Mouse (Mus musculus) CH12F3 (cell line): ENCODE measurements around the gene Tcp11l1.

Experiments used
- in situ Hi-C: fragments of 300-500 bp; cut with MboI; formaldehyde crosslinking; loops from 2 replicates; pipeline ENCODE4 v1.14.3; 2020; ENCODE audit warnings: low sequenced_read_pairs

The Tcp11l1 gene

DNA sequence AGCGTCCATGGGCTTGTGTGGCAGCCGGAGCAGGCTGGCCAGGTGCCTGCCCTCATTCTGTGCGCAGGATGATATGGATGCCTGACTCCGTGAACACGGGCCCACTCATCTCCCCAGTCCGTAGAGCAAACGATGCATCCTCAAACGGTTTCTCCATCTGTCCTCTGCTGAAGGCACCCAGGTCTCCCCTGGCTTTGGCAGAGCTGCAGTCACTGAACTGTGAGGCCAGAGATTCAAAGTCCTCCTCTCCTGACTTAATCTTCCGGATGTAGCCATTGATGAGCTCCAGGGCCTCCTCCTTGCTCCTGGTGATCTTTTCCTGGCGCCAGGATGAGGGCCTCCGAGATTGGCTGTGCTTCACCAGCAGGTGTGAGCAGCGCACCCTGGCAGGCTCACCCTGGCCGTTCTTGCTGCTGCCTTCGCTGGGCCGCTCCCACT lies 2.3 kb upstream of the Tcp11l1 start:
- in situ Hi-C loops = no loop called here

DNA sequence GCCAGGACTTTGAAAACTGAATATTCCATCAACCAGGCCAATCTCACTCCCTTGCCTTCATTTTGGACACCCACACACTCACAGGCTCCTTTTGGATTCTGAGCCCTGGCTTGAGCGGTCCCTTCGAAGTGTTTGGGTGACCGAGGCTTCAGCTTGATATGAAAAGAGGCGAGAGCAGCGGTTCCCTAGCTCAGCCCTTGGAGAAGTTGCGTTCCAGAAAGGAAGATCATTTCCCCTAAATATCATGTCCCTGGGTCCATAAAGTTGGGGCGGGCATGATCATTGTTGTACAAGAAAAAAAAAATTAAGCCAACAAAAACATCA lies 479 bp upstream of the Tcp11l1 start:
- in situ Hi-C loops = no loop called here

DNA sequence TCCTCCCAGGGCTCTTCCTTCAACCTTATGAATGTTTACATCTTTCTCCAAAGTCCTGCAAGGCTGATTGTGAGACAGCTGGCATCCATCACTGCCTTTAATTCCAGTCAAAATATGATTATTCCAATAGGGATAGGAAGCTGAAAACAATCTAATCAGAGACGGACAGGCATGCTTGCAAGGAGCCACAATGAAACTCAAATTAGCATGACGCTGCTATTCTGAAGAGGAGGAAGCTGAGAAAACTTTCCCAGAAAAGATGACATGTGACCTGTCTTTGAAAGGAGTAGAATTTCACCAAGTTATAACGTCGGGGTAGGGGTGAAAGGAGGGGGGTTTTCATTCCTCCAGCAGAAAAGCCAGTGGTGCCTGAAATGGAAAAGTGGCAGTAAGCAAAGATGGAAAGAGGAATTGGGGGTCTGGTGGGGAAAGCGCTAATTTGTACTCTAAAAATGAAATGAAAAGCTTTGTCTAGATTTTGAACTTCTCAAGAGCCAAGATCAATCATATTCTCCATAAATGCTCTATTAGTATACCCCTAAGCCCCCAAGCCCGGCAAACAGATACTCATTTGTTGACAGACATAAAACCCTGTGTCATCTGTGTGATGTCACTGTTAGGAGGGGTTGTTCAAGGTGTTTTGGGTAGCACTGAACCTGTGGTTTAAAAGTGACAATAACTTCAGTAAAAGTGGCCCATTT lies 1.1 kb downstream of the Tcp11l1 start:
- in situ Hi-C loops = no loop called here

DNA sequence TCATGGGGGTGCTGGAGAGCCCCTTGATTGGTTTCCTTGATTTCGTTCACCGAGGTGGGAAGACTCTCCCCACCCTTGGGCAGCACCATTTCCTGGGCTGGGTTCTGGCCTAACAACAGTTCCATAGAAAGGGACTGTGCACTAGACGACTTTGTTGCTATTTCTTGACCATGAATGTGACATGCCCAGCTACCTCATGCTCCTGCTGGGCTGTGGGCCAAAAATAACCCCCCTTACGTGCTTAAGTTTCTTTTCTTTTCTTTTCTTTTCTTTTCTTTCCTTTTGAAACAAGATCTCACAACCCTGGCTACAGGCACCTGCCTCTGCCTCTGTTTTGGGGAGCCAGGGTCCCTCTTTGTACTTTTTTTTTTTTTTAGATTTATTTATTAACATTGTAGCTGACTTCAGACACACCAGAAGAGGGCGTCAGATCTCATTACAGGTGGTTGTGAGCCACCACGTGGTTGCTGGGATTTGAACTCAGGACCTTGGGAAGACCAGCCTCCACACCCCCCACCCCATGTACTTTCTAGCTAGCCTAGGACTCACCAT lies 2.1 kb downstream of the Tcp11l1 start:
- in situ Hi-C loops = no loop called here

DNA sequence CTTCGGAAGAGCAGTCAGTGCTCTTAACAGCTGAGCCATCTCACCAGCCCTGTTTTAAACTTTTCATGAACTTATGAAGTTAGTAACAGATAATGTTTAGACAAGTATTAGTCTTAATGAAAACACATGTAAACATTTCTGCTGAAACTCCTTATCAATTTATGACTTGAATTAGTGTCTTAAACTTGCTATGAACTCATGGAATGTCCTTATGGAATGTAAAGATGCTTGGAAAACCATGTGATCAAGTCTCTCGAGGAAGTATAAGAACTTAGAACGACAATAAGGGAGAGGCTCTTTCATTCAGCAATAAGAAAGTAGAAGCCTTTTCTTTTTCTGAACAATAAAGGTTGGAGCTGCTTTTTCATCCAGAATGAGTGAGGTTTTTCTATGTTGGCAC lies 7.6 kb downstream of the Tcp11l1 start:
- in situ Hi-C loops = no loop called here

DNA sequence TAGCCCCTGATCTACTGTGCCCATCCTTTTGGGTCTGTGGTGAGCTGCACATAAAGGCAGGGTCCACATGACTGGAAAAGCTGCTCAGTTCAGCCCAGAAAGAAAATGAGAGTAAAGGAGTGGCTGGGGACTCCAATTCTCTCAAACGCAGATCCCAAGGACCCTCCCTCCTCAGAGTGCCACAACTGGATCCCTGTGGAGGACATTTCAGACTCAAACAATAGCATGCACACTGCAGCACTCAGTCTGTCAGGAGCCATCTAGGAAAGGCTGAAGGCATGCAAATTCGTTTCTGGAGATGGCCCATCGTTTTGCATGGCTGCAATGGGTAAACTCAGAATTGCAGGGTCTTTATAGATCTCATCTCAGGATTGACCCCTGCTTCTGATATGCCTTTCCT lies 8.8 kb downstream of the Tcp11l1 start:
- in situ Hi-C loops = no loop called here

DNA sequence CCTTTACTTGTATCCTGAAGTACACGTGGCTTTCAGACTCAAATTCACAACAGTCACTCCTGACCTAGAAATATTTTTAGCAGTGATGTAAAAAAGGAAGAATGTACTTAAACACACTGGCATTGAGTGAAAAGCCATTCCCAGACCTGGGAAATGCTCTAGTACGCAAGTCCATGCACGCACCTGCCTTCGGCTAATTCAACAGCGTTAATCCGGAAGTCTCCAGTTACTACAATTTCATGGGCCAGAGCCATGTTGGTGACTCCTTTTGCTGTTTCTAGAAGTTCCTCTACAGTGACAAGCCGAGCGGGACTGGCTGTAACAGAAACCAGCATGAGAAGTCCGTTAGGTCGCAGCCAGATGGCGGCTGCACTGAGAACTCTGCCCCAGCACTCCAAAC lies 12.3 kb downstream of the Tcp11l1 start:
- in situ Hi-C loops = no loop called here

DNA sequence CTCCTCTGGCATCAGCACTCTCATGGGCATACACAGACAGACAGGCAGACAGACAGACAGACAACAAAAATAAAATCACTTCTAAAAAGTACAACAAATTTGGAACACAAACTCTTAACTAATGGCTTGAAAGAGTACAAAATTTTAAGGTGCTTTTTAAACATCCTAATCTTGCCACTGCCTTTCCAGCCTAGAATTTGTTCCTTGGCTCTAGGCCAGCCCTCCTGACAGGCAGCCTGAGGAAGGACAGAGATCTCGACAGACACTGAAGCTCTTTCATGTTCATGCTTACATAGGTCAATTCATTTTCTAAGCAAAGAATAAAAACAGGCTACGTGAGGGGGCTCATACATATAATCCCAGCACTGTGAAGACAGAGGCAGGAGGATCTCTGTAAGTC lies 19.4 kb downstream of the Tcp11l1 start:
- in situ Hi-C loops = no loop called here

DNA sequence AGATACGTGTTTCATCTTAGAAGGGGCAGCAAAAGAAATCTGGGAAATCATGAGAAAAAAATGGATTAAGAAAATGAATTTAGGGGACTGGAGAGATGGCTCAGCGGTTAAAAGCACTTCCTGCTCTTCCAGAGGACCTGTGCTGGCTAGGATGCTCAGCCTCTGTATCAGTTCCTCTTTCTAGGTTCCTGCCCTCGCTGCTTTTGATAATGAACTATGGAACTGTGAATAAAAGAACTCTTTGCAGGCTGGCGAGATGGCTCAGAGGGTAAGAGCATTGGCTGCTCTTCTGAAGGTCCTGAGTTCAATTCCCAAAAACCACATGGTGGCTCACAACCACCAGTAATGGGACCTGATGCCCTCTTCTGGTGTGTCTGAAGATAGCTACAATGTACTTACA lies 21.2 kb downstream of the Tcp11l1 start:
- in situ Hi-C loops = no loop called here

DNA sequence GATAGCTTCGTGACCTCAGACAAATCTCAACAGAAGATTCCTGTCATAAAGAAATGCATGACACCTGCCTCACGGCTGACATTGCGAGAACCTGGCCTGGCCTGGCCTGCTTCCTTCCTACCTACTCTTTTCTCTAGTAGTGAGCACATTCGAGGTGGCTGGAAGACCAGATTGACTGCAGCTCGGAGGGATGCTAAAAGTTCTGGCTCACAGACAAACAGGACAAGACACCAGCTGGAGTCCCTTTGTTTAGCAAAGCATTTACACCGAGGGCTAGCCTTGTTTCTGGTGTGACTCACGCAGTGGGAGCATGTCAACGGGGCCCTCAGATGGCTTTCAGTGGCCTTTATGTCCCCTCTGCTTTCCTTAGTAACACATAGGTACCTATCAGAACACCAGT lies 23.2 kb downstream of the Tcp11l1 start:
- in situ Hi-C loops = loop anchor here (10.0 kb wide), 1 partner anchor 66 kb away; no protein-coding TSS in a partner anchor

DNA sequence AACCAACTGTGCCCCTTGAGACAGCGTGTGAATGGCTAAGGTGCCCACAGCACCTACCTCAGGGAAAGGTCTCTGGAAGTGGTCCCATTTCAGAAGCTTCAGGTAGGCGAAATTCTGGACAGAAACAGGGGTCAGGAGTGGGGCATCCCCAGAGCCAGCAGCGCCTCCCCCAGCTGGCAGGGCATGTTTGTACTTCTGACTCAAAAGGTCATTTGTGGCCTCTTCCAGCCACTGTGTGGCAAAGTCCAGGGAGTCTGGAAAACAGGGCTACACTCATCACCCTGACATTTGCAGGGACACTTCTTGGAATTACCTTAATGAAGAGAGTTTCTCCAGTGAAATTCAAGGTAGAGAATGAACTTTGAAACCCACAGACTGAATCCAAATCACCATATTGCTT lies 23.6 kb downstream of the Tcp11l1 start:
- in situ Hi-C loops = loop anchor here (10.0 kb wide), 1 partner anchor 66 kb away; no protein-coding TSS in a partner anchor

DNA sequence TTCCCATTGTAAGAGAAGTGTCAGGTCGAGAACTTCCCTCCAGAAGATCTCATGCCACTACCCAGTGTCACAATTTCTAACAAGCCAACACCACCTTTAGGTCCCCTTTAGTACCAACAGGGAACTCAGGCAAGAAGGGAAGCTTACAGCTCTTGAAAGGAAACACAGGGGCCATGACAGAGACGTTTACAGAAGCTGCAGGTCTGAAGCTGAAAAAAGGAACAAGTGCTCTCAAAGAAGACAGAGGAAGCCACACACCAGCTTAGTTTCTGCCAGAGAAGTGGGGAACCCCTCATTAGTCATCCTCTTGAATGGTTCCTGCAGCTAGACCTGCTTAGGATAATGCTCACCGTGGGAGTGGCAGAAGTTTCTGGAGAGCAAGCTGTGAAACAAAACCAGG lies 24.7 kb downstream of the Tcp11l1 start:
- in situ Hi-C loops = loop anchor here (10.0 kb wide), 1 partner anchor 68 kb away; no protein-coding TSS in a partner anchor

DNA sequence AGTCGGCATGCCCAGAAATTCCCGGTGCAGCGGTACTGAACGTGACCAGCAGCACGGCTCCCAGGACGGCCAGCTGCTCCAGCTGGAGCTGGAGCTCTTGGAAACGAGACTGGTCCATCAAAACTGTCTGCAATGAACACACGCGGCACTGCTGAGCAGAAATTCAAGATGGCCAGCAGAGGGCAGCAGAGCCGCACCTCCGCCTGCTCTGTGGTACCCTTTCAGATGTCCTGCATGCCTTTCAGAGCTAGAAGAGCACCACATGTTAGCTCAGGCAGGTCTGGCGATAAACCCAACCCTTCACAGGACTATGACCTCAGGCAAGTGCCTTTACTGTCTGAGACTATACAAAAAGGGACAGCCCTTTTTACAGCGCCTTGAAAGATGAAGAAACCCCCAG lies 26.6 kb downstream of the Tcp11l1 start:
- in situ Hi-C loops = loop anchor here (10.0 kb wide), 1 partner anchor 69 kb away; no protein-coding TSS in a partner anchor

DNA sequence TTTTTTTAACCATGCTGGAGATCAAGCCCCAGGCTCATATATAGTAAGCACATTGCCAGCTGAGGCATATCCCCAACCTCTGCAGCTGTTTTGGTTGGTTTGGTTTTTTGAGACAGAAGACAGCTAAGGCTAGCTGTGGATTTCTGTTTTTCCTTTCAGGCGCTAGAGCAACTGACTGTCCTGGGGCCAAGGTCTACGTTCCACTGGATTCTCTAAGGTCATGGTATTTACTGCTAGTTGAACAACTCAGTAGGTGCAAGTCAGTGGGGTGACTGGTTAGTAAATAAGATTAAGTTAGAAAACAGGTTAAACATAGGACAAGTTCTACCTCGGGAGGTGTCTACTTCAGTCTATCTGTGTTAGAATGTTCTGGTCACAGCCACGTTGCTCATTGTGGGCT lies 27.2 kb downstream of the Tcp11l1 start:
- in situ Hi-C loops = loop anchor here (10.0 kb wide), 1 partner anchor 70 kb away; no protein-coding TSS in a partner anchor

DNA sequence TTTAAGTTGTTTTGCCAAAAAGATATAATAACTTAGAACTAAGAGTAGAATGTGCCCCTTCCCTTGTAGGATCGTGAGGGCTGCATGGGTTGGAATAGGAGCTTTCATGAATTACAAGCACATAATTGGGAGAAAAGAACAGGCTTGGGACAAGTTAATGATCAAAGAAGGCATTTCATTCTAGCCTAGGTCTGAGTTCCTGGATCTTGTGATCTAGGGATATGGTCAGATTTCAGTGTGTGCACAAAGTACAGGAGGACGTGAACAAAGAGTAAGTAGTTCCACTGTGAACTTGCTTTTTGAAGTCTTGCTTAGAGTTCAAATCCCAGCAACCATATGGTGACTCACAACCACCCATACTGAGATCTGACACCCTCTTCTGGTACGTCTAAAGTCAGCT lies 34.6 kb downstream of the Tcp11l1 start:
- in situ Hi-C loops = no loop called here

DNA sequence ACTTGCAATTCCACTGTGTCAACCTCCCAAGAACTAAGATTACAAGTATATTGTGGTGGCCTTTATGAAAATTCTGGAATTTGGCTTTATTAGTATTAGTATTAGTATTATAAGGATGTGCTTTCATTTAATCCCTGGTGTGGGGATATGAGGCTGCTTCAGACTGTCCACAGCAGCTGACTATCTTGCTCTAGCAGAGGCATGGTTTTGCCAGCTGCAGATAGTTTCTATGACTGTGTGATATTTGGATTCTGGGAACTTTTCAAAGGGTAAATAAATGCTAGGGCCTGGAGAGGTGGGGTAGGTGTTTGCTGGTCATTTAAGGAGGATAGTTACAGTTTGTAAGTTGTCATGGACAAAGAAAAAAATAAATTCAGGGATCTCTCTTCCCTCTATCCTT lies 40.2 kb downstream of the Tcp11l1 start:
- in situ Hi-C loops = no loop called here

DNA sequence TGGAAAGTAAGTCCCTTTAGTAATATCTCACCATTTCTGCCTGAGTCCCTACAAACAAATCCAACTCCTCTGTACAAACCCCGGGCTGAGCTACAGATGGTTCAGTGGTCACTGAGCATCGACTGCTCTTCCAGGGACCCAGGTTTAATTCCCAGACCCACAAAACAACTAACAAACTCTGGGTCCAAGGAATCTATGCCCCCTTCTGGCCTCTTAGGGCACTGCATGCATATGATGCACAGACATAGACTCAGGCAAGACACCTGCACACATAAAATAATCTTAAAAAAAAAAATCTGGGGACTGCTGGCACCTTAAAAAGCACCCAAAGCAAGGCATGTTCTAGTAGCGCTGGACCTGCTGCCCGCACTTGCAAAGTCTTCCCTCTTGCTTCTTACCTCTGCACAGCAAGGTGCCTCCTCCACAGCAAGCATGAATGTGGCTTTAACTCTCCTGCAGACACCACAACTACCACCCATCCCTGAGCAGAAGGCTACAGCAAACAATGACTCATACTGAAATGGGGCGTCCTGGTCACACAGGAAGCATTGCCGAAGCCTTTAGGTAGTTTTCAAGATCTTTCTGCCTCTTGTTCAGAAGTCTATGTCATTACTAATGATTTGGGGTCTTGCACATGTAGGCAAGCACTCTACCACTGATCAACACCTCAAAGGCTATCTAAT lies 42.7 kb downstream of the Tcp11l1 start:
- in situ Hi-C loops = no loop called here

DNA sequence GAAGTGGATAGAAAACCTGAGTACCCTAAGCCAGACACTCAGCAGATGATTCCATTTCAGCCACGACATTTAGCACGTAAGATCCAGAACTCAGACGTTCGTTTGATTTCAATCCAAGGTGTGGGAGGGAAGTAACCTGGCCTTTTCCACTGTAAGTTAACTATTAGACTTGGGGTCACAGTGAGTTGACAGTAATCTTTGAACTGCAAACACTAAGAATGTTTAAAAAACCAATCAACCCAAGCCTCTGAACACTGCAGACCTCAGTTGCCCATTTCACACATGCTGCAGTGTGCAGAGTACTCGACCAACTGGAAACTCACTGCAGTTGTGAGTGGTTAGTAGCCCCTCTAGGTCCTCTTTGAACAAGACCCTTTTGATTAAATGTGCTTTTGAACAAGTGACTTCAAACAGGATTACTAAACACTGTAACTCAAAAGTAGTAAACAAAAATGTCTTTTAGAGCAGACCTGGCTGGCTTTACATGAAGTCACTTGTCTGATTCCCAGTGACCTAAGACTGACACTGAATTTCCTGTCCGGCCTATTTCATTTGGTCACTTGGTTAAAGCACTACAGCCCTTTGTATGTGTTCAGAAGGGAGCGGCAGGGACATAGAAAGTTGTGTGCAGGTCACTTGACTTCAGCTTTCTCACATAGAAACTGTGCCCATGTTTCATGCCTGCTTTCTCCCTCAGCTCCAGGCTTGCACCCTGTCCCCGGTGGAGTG lies 48.4 kb downstream of the Tcp11l1 start:
- in situ Hi-C loops = no loop called here

DNA sequence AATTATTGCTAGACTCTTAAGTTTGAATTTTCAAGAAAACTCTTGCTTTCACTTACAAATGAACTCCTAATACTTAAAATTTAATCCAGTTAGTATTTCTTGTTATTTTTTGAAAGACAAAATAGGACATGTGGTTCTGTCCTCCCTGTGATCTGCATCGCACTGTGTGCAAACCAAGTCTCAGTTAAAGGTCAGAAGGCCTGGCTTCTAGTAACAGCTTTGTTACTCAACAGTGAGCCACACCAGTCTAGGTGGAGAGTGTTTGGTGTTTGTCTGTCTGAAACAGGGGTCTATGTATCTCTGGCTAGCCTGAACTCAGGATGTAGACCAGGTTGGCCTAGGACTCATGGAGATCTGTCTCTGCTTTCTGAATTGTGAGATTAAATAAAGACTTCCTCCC lies 53.3 kb downstream of the Tcp11l1 start:
- in situ Hi-C loops = no loop called here

DNA sequence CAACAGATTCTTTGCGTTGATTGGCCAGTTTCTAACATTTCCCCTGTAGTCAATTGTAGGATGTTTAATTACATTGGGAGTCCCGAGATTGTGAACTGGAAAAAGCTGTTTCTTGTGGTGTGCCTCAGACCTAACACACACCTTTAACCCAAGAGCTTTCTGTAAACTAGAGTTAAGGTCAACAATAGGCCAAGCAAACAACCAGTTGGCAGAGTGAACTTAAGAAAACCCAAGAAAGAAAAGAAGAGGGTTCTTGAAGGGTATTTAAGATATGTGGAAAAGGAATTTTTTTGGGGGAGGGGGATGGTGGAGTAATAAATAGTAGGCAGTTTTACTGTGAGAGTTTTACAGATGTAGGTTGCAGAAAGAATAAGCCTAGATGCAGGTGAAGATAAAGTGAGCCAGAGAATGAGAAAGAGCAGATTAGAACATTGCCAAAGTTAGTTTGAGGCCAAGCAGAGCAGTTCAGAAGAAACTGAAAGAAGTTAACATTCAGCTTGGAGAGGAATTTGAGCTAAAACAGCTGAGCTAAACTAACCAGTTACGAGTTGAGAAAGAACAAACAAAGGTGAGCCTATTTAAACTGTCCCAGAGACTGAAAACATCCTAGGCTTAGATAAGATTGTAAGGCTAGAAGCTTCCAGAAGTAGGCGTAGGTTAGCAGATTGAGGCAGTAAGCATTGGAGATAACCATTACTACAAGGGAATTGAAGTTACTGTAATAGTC lies 95.8 kb downstream of the Tcp11l1 start:
- in situ Hi-C loops = no loop called here

DNA sequence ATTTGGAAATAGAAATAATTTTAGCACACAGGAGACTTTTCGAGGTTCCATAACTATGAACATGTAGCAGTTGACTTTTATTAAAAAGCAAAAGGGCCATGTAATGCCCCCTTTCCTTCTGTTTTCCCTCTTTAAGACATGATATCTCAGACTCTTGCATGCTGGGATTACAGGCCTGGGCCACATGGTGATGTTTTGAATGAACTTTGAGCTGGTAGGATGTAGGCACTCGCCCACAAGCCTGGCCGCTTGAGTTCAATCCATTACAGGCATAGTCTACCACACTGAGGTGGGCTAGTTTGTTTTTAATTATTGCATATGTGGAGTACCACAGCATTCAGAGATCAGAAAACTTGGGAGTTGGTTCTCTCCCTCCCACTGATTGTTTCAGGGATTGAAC lies 97.2 kb downstream of the Tcp11l1 start:
- in situ Hi-C loops = no loop called here
